Mouse (Mus musculus) hindbrain, embryonic 10.5 days (tissue): Measurements from ENCODE around the gene Mei4. TPM values are rescaled to one million over a fixed set of nuclear protein-coding genes. Genes with fewer than 3 reads are reported as not detected.
A peak's percentile ranks its signal among the peaks of the same experiment; 100 is the strongest.

Experiments
- DNase-seq: peaks from one replicate; pipeline ENCODE4 v3.0.0-alpha.2; 2017; ENCODE audit warnings: low spot score
- H3K27ac ChIP-seq: fragments of 300-500 bp; sonication (generic); 2 replicates; pipeline ENCODE4 v1.5.1; 2016; ENCODE audit warnings: mild to moderate bottlenecking, moderate library complexity
- H3K27me3 ChIP-seq: fragments of 300-500 bp; sonication (generic); 2 replicates; pipeline ENCODE4 v1.6.1; 2016; ENCODE audit warnings: mild to moderate bottlenecking; ENCODE audit not compliant: poor library complexity, insufficient read depth, severe bottlenecking
- H3K36me3 ChIP-seq: fragments of 300-500 bp; sonication (generic); 2 replicates; pipeline ENCODE4 v1.6.1; 2016; ENCODE audit warnings: mild to moderate bottlenecking, moderate library complexity
- H3K4me1 ChIP-seq: fragments of 300-500 bp; sonication (generic); replicated peaks from 2 replicates; pipeline ENCODE4 v1.6.1; 2016; ENCODE audit warnings: mild to moderate bottlenecking
- H3K4me3 ChIP-seq: fragments of 300-500 bp; sonication (generic); 2 replicates; pipeline ENCODE4 v1.5.1; 2016; ENCODE audit warnings: mild to moderate bottlenecking, moderate library complexity
- H3K9me3 ChIP-seq: fragments of 300-500 bp; sonication (generic); 2 replicates; pipeline ENCODE4 v1.6.1; 2016; ENCODE audit warnings: mild to moderate bottlenecking, moderate library complexity
- WGBS: fragments of 180-500 bp; shearing (Covaris S2); methylation state at CpG from one replicate; pipeline ENCODE4 v1.1.7; 2016; 5-methylcytosine and 5-hydroxymethylcytosine counted together
- polyA plus RNA-seq: library from polyadenylated mRNA; unstranded; fragments of >200 nt; fragmentation: Nextera tagmentation; extraction: Ambion mirVana; gene quantifications from 2 replicates; pipeline ENCODE4 v1.2.1, GENCODE M21; 2016

Gene Mei4
- polyA plus RNA-seq, 1 experiment from 2014 or later = 0.25 TPM

DNA sequence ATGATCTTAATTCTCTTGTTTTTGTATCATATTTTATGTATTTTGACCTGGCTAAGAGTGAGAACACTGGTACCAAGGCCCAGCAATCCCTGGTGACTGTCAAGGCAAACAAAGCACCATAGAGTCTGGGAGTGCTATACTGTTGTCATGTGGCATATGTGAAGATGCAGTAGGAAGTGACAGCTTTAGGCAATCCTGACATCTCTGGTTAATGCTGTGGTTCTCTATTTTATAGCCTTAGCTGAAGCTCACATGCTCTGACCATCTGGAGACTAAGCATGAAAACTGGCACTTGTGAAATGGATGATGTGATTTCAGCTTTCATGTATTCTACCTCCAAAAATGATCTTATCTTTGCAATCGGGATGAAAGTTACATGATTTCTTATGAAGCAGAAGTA is 103.3 kb downstream of the Mei4 start:
- H3K27me3 ChIP-seq = no peaks in the 10 kb centered on the region
- 95% methylated on average over 1 of the region's 1 CpGs for WGBS
- no peaks in the 10 kb centered on the region for H3K9me3 ChIP-seq
- DNase-seq = no peak
- H3K27ac ChIP-seq = no peak overlapping the region
- H3K4me1 ChIP-seq = no peaks in the 10 kb centered on the region
- H3K4me3 ChIP-seq = no peak overlapping the region
- no peaks in the 10 kb centered on the region for H3K36me3 ChIP-seq

DNA sequence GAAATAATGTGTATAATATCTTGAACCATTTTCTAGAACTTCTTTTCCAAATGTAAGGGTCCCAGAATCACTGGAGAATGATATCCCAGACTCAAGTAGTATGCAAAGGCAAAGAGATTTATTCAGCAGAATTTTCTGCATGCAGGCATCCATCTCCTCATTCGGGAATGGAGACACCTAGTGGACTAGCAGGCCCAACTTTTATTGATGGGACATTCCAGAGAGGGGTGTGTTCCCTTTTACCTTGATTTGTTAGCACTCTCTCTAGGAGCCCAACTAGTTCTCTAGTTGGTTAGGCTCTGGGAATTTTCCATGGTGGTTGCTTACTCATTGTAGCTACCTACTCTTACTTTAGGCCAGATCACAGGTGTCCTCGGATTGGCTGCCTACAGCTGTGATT is 105.5 kb downstream of the Mei4 start:
- Histone ChIP-seq H3K4me1 (no peaks in the 10 kb centered on the region), H3K9me3 (no peaks in the 10 kb centered on the region), H3K27ac (no peak overlapping the region), H3K27me3 (no peaks in the 10 kb centered on the region), H3K4me3 (no peak overlapping the region), H3K36me3 (no peaks in the 10 kb centered on the region)
- no peak for DNase-seq
- WGBS = 57% methylated on average over 2 of the region's 2 CpGs

DNA sequence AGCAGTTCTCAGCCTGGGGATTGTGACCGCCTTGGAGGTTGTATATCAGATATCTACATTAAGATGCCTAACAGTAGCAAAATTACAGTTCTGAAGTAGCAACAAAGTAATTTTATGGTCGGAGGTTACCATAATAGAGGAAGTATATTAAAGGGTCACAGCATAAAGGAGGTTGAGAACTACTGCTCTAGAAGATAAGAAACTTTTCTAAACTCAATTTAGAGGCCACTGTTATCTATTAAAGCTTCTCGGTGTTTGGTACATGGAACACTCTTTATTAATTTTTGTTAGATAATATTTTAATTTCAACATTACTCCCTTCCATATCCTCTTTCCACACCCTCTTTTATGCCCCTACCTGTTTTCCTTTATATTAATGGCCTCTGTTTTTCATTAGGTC is 119.0 kb downstream of the Mei4 start:
- no peak for DNase-seq
- Histone ChIP-seq H3K4me1 (no peaks in the 10 kb centered on the region), H3K27me3 (no peaks in the 10 kb centered on the region), H3K36me3 (no peaks in the 10 kb centered on the region), H3K27ac (no peak overlapping the region), H3K9me3 (no peaks in the 10 kb centered on the region), H3K4me3 (no peak overlapping the region)
- WGBS = 91% methylated on average over 3 of the region's 3 CpGs

DNA sequence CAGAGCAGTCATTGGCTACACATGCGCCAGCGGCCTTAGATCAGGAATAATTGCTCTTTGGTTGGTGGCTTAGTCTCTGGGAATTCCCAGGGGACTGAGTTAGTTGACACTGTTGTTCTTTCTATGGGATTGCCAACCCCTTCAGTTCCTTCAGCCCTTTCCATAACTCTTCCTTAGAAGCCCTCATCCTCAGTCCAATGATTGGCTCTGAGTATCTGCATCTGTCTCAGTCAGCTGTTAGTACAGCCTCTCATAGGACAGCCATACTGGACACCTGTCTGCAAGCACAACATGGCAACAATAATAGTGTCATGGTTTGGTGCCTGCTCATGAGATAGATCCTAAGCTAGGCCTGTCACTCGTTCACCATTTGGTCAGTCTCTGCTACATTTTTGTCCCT is 149.5 kb downstream of the Mei4 start:
- WGBS = 69% methylated on average over 3 of the region's 3 CpGs
- no peak for DNase-seq
- H3K27me3 ChIP-seq = no peaks in the 10 kb centered on the region

DNA sequence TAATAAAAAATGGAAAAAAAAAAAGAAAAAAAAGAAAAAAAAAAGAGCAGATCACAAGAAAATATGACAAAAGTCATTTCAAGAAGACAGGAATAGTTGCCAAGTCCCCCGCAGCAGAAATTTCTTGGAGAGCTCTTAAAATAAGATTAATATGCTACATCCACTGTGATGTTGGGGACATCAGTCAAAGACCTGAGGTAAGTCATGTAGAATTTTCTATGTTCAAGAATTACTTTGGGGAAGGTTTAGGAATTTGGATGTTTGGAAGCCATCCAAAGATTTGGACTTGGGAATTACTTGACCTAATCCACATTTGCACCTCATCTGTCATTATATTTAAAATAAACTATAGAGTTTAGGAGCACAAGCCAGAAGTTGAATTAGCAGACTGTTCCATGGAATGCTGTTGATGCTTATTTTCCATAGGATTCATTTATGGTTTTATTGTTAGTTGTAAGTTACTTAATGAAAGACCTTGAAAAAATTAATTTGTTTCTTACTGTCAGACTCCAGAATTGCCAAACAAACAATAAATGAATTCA is 179.1 kb downstream of the Mei4 start:
- Histone ChIP-seq H3K4me3 (no peak overlapping the region), H3K27me3 (no peaks in the 10 kb centered on the region), H3K4me1 (no peaks in the 10 kb centered on the region), H3K36me3 (no peaks in the 10 kb centered on the region), H3K27ac (no peak overlapping the region), H3K9me3 (no peaks in the 10 kb centered on the region)
- 94% methylated on average over 1 of the region's 1 CpGs for WGBS
- DNase-seq = no peak

More for the DNA sequence above, 149.5 kb downstream of the Mei4 start:
- no peaks in the 10 kb centered on the region for H3K36me3 ChIP-seq
- no peak overlapping the region for H3K27ac ChIP-seq
- no peak overlapping the region for H3K4me3 ChIP-seq
- H3K4me1 ChIP-seq = no peaks in the 10 kb centered on the region
- H3K9me3 ChIP-seq = no peaks in the 10 kb centered on the region

DNA sequence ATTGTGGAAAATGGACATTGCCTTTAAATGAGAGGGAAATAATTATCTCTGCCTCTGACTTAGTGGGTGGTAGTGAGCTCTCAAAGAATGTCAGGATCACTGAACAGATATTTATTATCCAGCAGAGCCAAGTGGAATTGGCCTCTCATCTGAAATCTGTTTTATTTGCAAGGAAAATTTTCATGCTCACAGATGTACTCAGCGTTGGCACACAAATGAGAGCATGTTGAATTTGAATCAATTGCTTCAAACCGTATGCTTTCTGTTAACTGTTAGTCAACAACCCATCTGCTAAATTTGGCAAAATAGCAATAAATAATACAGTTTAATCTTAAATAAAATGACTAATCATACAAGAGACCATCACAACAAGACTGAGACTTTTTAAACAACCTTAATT is 181.0 kb downstream of the Mei4 start:
- no peak overlapping the region for H3K4me3 ChIP-seq
- H3K27me3 ChIP-seq = no peaks in the 10 kb centered on the region
- H3K9me3 ChIP-seq = no peaks in the 10 kb centered on the region
- DNase-seq = no peak
- H3K27ac ChIP-seq = no peak overlapping the region
- WGBS = 95% methylated on average over 2 of the region's 2 CpGs
- no peaks in the 10 kb centered on the region for H3K4me1 ChIP-seq
- no peaks in the 10 kb centered on the region for H3K36me3 ChIP-seq

DNA sequence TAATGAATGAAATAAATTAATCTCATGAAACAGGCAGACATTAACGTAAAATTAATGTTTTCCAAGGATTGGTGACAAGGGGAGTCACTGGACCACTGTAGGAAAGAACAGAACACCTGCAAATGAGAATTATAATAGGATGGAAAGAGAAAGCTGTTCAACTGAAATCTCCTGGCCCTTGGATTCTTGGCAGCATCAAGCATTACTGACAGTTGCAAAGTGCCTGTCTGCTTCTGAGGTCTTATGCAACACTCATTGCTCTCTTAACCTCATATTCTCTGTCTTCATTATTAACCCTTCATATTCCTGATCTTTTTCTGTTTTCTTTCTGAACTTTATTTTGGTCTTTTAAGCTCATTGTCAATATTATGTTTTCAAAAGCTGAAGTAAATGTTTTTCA is 210.4 kb downstream of the Mei4 start:
- Histone ChIP-seq H3K27ac (no peak overlapping the region), H3K36me3 (no peaks in the 10 kb centered on the region), H3K27me3 (no peaks in the 10 kb centered on the region), H3K4me3 (no peak overlapping the region), H3K9me3 (no peaks in the 10 kb centered on the region), H3K4me1 (no peaks in the 10 kb centered on the region)
- DNase-seq = no peak
- 75% methylated on average over 1 of the region's 1 CpGs for WGBS

DNA sequence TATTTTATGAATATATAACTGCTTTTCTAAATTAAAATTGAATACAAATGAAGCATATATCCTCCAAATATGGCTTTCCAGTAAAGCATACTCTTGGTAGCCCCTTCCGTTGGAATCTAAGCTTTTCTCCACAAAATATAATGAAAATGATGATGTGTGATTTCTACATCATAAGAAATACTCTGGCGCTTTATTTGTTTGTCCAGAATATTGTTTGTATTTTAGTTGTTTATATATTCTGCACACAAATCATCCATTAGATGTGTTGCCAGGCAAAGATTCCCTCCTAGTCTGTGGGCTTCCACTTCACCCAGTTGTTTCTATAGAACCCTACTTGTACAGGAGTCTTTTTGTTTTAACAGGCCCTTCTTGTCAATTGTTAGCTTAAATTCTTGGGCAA is 211.8 kb downstream of the Mei4 start:
- H3K4me1 ChIP-seq = no peaks in the 10 kb centered on the region
- H3K27ac ChIP-seq = no peak overlapping the region
- H3K9me3 ChIP-seq = no peaks in the 10 kb centered on the region
- DNase-seq = no peak
- H3K36me3 ChIP-seq = no peaks in the 10 kb centered on the region
- H3K4me3 ChIP-seq = no peak overlapping the region
- H3K27me3 ChIP-seq = no peaks in the 10 kb centered on the region
- 95% methylated on average over 2 of the region's 2 CpGs for WGBS

DNA sequence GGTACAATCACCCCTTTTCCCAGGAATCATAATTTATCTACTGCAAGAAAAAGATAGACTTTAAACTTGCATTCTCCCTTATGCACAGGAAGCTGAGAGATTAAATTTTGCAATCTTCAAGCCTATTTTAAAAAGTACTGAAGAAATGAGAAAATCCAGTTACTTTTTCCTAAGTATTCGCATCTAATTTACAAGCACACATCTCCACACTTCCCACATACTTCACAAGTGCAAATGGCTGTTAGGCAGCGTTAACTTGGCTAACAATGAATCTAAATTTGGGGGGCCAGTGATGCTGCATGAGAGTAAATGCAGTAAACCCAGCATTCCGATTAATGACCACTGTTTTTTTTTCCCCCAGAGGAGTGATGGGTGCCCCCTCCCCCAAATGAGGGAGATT is 232.9 kb downstream of the Mei4 start:
- no peak for DNase-seq
- Histone ChIP-seq H3K4me3 (no peak overlapping the region), H3K27me3 (no peaks in the 10 kb centered on the region), H3K4me1 (no peaks in the 10 kb centered on the region), H3K27ac (no peak overlapping the region), H3K36me3 (no peaks in the 10 kb centered on the region), H3K9me3 (no peaks in the 10 kb centered on the region)
- WGBS = 83% methylated on average over 3 of the region's 3 CpGs

DNA sequence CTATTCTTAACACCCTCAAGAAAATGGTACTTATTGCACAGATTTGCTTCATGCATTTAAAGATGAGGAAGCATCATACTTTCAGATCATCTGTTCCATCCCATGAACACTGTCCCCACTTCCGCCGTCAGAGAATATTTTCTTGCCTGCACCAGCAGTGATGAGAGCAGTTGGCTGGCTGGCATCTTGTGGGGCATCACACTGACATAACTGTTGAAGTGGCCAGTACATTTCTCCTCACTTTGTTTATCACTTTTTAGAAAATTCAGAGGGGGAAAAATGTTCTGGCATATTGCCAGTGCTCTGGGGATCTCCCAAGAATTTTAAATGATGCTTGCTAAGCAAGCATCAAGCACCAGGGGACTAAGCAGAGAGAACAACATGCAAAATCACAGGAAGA is 251.4 kb downstream of the Mei4 start:
- no peak overlapping the region for H3K27ac ChIP-seq
- 86% methylated on average over 2 of the region's 2 CpGs for WGBS
- no peaks in the 10 kb centered on the region for H3K27me3 ChIP-seq
- H3K36me3 ChIP-seq = no peaks in the 10 kb centered on the region
- no peaks in the 10 kb centered on the region for H3K4me1 ChIP-seq
- DNase-seq = no peak
- H3K4me3 ChIP-seq = no peak overlapping the region
- no peaks in the 10 kb centered on the region for H3K9me3 ChIP-seq

DNA sequence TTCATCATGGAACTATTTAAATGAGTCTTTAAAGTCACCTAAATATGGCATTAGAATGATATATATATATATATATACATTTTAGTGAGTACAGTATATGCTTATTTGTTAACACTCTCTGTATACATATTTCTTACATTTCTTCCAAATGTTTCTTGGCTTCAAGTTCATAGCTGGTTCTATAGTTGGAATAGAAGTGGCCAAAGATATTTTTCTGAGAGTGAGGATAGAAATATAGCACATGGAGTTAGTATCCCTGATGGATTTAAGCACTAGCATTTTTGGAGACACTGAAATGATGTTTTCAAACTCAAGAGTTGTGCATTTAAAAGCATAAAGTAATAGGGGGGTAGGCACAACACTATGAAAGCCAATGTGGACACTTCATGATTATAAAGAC is 272.6 kb downstream of the Mei4 start:
- H3K27me3 ChIP-seq = no peaks in the 10 kb centered on the region
- no peak overlapping the region for H3K27ac ChIP-seq
- H3K36me3 ChIP-seq = no peaks in the 10 kb centered on the region
- H3K9me3 ChIP-seq = no peaks in the 10 kb centered on the region
- no peak for DNase-seq
- no peaks in the 10 kb centered on the region for H3K4me1 ChIP-seq
- H3K4me3 ChIP-seq = no peak overlapping the region

DNA sequence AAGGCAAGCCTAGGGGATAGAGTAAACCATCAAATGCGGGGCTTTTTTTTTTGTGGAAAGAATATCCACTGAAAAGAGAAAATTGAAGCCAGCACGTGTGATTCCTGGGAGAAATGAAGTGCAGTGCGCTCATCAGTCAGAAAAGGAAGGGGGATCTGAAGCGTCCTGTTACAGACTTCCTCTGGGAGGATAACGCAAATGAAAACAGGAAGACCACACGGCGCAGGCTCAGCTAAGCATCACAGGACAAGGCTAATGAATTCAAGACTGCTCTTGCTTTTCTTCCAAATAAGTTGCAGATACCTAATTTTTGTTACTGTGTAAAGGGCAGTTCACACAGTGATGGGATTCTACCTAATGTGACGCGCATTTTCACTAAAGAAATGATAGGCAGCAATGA is 296.7 kb downstream of the Mei4 start:
- Histone ChIP-seq H3K4me1 (no peaks in the 10 kb centered on the region), H3K27me3 (no peaks in the 10 kb centered on the region), H3K4me3 (no peak overlapping the region), H3K9me3 (no peaks in the 10 kb centered on the region), H3K27ac (no peak overlapping the region), H3K36me3 (no peaks in the 10 kb centered on the region)
- WGBS = 55% methylated on average over 9 of the region's 9 CpGs
- peak; percentile 4 for DNase-seq

DNA sequence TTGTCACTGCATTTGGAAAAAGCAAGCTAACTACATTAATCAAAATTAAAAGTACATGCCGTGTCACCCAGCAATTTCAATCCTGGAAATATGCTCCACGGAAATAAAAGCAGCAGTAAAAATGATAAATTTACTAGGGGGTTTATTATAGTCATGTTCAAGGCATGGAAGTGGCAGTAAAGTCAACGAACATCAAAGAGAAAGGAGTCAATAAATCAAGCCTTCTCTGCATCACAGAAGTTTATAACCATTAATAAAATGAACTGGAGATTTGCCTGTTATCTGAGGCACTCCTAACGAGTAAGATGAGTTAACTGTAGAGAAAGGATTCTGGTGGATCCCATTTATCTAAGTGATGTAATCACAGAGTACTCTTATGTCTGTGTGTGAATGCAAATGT is 298.9 kb downstream of the Mei4 start:
- no peak for DNase-seq
- H3K36me3 ChIP-seq = no peaks in the 10 kb centered on the region
- no peaks in the 10 kb centered on the region for H3K4me1 ChIP-seq
- H3K9me3 ChIP-seq = no peaks in the 10 kb centered on the region
- H3K27ac ChIP-seq = no peak overlapping the region
- no peak overlapping the region for H3K4me3 ChIP-seq
- no peaks in the 10 kb centered on the region for H3K27me3 ChIP-seq
- 87% methylated on average over 4 of the region's 4 CpGs for WGBS

DNA sequence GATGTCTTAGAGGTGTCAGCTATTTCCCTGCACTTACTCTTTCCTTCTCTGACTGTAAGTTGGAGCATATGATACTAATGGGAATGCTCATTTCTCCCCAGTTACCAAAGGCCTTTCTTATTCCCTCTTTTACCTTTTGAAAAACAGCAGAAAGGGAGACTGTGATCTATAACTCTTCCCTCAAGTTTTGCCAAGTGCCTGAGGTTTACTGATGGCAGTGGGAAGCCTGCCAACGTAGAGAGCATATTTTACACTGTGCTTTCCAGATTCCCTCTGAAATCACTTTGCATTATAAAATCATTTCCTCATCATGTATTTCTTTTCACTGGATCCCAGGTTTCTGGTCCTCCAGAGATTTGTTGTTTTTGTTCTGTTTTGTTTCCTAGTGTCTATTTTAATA is 354.5 kb downstream of the Mei4 start:
- H3K4me3 ChIP-seq = no peak overlapping the region
- H3K27me3 ChIP-seq = no peaks in the 10 kb centered on the region
- WGBS = 74% methylated on average over 1 of the region's 1 CpGs
- no peaks in the 10 kb centered on the region for H3K9me3 ChIP-seq
- no peaks in the 10 kb centered on the region for H3K4me1 ChIP-seq
- no peak overlapping the region for H3K27ac ChIP-seq
- no peak for DNase-seq
- H3K36me3 ChIP-seq = no peaks in the 10 kb centered on the region
